Mouse (Mus musculus) MEL (cell line): ENCODE data around the gene Tmem131.

ENCODE experiments used
- EP300 ChIP-seq, 2 experiments: IDR thresholded peaks; 2 replicates each; pipeline ENCODE4 v1.6.1; 2011; ENCODE audit warnings: improper control_type of control experiment in 2 of 2, low read length in 2 of 2, low read depth in 1 of 2, mild to moderate bottlenecking in 1 of 2
- TCF12 ChIP-seq: IDR thresholded peaks from 2 replicates; pipeline ENCODE4 v1.6.1; 2014; ENCODE audit warnings: low read depth, mild to moderate bottlenecking, inconsistent platforms, low read length, improper control_type of control experiment, moderate library complexity

GRCm38 (mm10) chr1:36927569-36927968, 15.9 kb downstream of the Tmem131 start:
- TF ChIP-seq TCF12 (no peak), EP300 (IDR thresholded peaks at IDR 0.05; ENCODE audit: low read depth in 1 of 2, low read length in 2 of 2) (no peak)
